Mouse (Mus musculus) right cerebral cortex, postnatal 36 days (tissue): ENCODE data around the gene Polr2f.

ENCODE experiments used
- DNase-seq, 2 experiments: peaks; one replicate each; pipeline ENCODE4 v3.0.0; 2022; ENCODE audit warnings: low spot score in 2 of 2, mixed read lengths in 1 of 2

Gene Polr2f

DNA sequence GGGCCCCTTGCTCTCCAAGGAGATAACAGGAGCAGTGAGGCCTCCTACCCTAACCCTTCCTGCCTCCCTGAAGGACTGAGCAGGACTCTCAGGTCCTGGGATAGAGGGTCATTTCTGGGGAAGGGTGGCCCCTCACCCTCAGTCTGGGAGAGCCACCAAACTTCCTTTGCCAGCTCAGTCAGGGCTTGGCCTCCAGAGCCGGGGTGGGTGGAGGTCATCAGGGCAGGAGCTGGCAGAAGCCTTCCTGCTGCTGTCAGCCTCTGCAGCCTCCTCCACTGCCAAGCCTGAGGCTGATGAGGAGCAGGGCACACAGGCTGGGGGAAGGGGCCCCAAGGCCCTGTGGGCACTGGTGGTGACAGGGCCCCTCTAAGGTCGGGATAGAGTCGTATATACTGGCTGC lies 14.8 kb downstream of the Polr2f start:
- DNase-seq: no peak

DNA sequence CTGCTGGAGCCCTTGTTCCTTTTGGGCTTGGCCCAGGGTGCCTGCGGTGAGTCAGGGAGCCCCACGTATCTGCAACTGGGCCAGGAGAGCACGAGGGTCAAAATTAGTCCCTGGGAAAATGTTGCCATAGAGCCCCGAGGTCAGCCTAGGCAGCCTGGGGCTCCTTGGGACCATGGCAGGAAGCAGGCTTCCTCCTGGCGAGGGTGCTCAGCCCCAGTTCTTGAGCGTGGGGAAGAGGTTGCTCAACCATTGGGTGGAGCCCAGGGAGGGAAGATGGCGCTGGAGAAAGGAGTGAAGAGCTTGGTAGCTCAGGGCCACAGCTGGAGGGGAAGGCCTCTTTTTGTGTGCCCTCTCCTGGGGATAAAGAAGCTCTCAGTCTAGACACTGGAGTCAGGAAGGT lies 21.5 kb downstream of the Polr2f start:
- no peak for DNase-seq

DNA sequence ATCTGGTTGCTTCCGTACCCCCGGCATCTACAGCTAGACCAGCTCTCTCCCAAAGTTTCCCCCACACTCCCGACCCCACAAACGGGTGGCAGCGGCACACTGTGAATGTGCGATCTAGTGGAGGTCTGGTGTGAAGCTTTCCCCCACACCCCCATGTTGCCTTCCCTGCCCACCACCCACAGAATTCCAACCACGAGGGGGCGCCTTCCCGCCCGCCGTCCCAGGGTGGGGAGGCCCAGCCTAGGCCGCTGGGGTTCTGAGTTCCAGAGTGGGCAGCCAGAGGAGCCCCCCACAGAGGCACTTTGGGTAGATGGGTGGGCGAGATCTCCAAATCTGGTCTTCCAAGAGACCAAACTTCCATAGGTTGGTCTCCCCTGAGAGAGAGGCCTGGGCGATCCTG lies 22.0 kb downstream of the Polr2f start:
- DNase-seq: no peak

DNA sequence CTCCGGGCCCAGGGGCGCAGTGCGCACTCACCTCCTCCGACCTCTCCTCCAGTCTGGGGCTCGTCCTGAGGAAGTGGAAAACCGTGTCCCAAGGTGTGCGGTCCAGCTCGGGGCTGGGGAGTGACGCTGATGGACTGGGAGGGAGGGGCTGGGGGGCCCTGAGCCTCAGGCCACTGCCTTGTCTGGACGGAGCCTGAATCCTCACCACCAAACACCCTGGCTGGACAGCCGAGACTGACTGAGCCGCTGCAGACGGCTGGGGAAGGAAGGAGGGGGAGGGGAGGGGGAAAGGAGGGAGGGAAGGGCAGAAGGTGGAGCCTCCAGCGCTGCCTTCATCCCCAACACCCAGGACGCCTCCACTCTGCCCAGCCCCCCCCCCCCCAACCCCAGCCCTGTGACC lies 23.4 kb downstream of the Polr2f start:
- DNase-seq: no peak

DNA sequence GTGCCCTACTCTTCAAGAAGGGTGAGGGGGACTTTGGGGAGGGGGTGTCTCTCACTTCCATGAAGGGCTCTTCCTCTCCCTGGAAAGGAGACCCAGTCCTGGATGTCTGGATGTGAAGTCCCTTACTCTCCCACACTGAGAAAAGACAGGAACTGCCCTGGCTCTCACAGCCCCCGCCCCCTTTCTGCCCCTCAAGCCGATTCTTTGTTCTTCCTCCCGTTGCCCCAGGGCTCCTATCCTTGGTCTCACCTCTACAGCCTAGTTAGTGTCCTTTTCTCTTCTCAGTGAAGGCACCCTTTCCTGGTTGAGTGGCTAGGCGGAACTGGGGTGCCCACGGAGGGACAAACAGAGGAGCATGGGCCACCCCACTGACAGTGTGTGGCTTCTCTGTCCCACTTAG lies 24.3 kb downstream of the Polr2f start, which contains the start of gene Sox10:
Gene Sox10, minus strand, starts transcription at position 101 of the 400 bp plus-strand sequence.
- DNase-seq: no peak

DNA sequence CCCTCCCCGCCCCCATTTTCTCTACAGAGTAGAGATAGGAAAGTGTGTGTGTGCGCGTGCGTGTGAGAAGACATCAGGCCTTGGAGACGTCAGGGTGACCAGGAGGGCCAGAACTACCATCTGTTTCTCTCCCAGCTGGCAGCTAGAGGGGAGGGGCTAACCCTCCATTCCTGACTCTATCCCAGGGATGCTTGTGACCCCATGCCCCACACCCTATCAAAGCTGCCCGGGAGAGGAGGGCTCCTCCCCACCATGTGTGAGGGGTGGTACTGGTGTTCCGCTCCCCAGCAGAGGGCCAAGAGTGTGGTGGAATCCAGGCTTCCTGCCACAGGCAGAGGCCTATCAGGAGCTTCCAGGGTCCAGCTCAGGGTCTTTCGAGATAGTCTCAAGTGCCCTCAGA lies 25.9 kb downstream of the Polr2f start:
- DNase-seq: no peak

DNA sequence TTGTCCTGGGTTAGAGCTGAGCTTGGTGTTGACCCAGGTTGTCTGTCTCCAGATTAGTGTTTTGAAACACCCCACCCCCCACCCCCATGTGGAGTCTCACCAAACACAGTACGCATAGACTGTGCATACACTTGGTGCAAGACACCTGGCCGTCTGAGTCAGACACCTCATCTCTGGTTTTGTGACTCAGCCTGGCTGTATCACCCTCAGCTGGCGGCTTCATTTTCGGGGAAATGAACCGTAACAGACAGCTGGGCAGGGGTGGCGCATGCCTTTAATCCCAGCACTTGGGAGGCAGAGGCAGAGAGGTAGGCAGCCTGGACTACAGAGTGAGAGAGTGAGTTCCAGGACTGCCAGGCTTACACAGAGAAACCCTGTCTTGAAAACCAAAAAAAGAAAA lies 36.1 kb downstream of the Polr2f start:
- no peak for DNase-seq

DNA sequence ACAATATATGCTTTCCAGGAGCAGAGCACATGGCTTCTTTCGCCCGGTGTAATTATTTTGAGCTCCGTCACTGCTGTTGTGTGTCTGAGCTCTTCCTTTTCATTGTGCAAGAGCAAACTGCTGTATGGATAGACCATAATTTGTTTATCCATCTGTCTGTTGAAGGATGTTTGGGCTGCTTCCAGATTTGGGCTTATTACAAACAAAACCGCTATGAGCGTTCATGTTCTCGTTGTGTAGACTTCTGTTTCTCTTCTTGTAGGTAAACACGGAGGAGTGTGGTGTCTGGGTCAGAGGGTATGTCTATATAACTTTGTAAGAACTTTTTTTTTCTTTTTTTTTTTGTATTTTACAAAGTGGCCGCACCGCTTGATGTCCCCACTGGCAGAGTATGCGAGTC lies 44.4 kb downstream of the Polr2f start:
- DNase-seq: no peak

DNA sequence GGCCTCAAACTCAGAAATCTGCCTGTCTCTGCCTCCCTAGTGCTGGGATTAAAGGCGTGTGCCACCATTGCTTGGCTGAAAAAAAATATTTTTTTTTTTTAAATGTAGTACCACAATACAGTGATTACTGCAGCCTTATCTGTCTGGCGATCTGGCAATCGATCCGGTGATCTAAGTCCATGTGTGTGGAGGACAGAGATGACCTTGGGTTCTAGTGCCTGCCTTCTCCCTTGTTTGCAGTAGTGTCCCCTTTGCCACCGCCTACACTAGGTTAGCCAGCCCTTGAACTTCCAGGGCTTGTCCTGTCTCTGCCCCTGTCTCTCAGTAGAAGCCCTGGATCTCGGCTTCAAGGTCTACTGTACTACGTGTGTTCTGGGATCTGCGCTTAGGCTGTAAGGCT lies 47.0 kb downstream of the Polr2f start:
- DNase-seq: no peak

DNA sequence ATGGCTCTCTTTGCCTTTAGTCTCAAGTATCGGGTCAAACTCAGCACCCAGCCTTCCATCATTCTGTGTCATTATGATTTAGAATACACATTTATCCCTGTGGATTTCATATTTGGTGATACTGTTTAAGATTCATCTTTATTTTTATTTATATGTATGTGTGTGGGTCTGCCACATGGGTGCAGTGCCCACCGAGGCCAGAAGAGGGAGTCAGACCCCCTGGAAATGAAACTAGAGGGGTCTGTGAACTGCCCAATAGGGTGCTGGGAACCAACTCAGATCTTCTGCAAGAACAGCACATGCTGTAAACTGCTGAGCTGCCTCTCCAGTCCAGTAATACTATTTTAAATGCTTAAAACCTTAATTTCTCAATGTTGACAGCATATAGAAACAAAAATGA lies 50.6 kb downstream of the Polr2f start:
- DNase-seq: no peak

DNA sequence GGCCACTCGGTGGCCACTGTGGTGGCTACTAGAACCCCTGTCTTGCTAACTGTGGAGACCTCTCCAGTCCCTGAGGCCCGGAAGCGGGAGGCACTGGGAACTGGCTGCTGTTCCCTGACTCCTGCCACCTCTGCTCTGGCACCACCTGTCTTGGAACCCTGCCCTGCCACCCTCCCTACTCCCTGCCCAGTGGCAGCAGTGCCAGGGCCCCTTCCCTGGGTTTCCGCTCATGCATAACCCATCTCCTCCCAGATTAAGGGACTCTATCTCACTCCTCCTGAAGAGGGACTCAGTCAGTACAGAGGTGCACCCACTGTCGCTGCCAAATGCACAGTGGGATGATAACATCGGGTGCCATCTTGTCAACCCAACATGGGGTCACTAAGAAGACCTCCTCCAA lies 51.6 kb downstream of the Polr2f start:
- no peak for DNase-seq

DNA sequence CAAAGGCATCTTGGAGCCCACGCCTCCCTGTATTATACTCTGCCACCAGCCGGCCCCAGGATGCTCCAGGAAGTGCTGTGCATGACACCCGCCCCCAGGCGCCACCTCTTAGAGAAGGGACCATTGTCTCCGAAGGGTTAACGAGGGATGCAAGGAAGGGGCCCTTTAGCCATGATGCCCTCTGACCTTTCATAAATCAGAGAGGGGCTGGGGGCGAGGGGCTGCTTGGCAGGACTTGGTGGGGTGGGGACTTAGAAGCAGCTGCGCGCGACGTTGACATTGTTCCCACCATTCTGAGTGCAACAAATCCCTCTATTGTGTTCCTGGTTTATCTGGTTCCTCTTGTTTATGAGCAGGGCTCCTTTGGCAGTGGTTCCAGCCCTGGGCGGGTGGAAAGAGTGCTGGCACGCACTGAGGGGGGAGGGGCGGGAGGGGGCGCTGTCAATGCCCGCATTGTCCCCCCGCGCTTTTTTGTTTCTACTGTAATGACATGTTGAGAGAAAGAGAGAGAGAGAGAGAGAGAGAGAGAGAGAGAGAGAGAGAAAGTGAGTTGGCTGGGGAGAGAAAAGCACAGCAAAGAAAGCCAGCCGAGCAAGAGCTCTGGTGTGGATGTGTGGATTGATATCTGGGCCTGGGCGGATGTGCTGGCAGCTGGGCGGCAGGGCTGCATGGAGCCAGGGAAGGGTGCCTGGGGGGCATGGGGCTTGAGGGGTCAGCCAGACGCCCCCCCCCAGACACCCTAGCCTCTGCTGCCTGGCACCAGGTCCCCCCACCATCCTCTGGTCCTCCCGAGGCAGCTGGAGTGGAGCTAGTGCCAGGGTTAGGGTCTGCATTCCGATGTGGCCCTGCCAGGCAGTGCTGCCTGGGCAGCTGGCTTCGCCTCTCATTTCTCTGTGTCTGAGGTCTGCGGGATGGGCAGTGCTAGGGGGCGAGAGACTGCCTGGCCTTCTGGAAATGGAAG lies 52.4 kb downstream of the Polr2f start:
- peak in 1 of 2 experiments; percentile 21 for DNase-seq

DNA sequence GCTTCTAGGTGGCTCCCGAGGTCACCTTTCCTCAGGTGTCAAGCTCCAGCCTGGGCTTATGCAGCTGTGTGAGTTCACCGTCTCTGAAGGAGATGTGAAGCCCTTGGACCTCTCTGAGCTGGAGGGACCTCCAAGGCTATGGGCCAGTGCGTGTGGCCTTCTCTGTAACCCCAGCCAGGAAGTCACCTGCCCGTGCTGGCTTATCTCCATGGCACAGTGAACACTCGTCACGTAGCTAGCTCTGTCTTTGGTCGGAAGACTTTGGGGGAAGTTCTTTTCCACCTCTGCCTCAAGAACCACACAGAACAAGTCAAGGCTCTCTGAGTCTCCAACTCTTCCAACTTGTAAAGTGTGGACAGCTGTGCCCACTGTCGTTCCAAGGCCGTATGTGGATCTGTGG lies 53.2 kb downstream of the Polr2f start:
- DNase-seq: no peak

DNA sequence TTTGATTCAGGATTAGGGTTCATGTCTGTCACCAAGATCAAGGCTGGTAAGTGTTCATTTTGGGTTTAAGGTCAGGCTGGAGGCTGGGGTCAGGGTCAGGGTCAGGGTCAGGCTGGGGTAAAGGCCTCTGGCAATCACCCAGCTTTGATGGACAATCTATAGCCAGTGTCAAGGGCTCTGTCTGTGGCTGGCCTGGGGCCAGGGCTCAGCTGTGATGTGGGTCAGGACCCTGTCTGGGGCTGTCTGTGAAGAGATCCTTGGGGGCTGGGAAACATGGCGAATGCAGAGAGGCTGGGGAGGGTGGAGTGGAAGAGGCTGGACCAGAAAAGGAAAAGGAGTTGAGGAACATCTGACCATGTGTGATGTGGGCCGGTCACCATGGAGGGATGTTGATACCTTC lies 54.1 kb downstream of the Polr2f start:
- no peak for DNase-seq

DNA sequence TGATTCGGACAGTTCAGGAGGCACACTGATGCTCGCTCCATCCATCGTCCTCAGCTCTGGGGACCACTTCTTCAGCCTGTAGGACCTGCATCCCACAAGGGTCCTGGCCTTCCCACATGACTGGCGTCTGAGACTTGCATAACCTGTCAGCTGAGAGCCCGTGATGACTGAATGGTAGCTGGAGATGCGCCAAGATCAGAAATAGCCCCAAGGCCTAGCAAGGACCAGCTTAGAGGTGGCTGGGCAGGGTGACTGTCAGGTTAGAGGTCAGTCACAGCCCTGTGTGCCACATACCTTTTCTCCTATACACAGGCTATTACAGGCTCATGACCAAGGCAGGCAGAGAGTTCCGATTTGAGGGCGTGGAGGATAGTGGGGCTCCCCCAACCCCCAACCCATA lies 54.7 kb downstream of the Polr2f start:
- DNase-seq: no peak

DNA sequence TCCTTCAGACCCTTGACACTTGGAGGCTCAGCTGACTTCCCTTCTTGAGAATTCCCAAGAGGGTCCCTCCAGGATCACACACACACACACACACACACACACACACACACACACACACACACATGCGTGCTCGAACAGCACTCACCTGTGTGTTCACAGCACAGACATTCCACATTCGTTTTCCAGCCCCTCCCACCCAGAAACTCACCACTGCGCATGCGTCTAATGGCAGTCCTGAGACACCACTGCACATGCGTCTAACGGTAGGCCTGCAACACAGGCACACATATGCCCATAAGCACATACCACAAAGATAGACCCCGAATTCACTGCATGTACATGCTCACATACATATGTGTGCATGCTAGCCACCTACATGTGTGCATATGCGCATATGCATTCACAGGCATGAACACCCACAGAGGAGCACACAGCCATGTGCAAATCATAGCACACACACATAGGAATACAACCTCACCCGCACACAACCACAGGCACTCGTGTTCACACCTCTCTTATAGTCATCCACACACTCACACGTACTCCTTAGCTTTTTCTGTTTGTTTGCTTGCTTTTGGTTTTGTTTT lies 58.7 kb downstream of the Polr2f start:
- no peak for DNase-seq
